Mouse (Mus musculus) liver, embryonic 15.5 days (tissue): ENCODE results near the gene Mecr. TPM values are rescaled to one million over a fixed set of nuclear protein-coding genes. Genes with fewer than 3 reads are reported as not detected.
A peak's percentile ranks its signal among the peaks of the same experiment; 100 is the strongest.

Experiments
- ATAC-seq: fragments of 200-750 bp; cut with Nextera tagmentation; 2 replicates; pipeline ENCODE4 v1.8.0; 2017; ENCODE audit warnings: moderate number of reproducible peaks, mild to moderate bottlenecking, moderate library complexity; ENCODE audit not compliant: insufficient read depth
- H3K27ac ChIP-seq: fragments of 300-500 bp; sonication (generic); replicated peaks from 2 replicates; pipeline ENCODE4 v1.5.1; 2015; ENCODE audit warnings: mild to moderate bottlenecking, inconsistent platforms
- H3K27me3 ChIP-seq: fragments of 300-500 bp; sonication (generic); 2 replicates; pipeline ENCODE4 v1.6.1; 2015; ENCODE audit warnings: mild to moderate bottlenecking, inconsistent platforms
- H3K36me3 ChIP-seq: fragments of 300-500 bp; sonication (generic); replicated peaks from 2 replicates; pipeline ENCODE4 v1.6.1; 2015; ENCODE audit warnings: moderate library complexity, mild to moderate bottlenecking, inconsistent platforms
- H3K4me1 ChIP-seq: fragments of 300-500 bp; sonication (generic); replicated peaks from 2 replicates; pipeline ENCODE4 v1.6.1; 2015; ENCODE audit warnings: inconsistent platforms
- H3K4me2 ChIP-seq: fragments of 300-500 bp; sonication (generic); 2 replicates; pipeline ENCODE4 v1.6.1; 2015; ENCODE audit warnings: moderate library complexity, mild to moderate bottlenecking, inconsistent platforms
- H3K4me3 ChIP-seq: fragments of 300-500 bp; sonication (generic); replicated peaks from 2 replicates; pipeline ENCODE4 v1.5.1; 2015; ENCODE audit warnings: mild to moderate bottlenecking, inconsistent platforms
- H3K9ac ChIP-seq: fragments of 300-500 bp; sonication (generic); 2 replicates; pipeline ENCODE4 v1.6.1; 2015; ENCODE audit warnings: moderate library complexity, mild to moderate bottlenecking, inconsistent platforms
- H3K9me3 ChIP-seq: fragments of 300-500 bp; sonication (generic); replicated peaks from 2 replicates; pipeline ENCODE4 v1.6.1; 2016; ENCODE audit warnings: inconsistent platforms
- WGBS: fragments of 180-500 bp; shearing (Covaris S2); methylation state at CpG from one replicate; pipeline ENCODE4 v1.1.7; 2015; ENCODE audit warnings: mixed read lengths; ENCODE audit not compliant: insufficient replicate concordance; 5-methylcytosine and 5-hydroxymethylcytosine counted together
- polyA plus RNA-seq: library from polyadenylated mRNA; unstranded; fragments of >200 nt; fragmentation: Nextera tagmentation; extraction: Ambion mirVana; gene quantifications from 2 replicates; pipeline ENCODE4 v1.2.1, GENCODE M21; 2015

The Mecr gene
- polyA plus RNA-seq, 1 experiment from 2014 or later: 34.0 TPM

- H3K9me3 ChIP-seq: no peaks in the 10 kb centered on the region
- peaks cover 66% of the 10 kb centered on the region for H3K4me1 ChIP-seq
- H3K27me3 ChIP-seq: no peaks in the 10 kb centered on the region
- H3K27ac ChIP-seq: peak overlapping the region; percentile 88
- peak; percentile 4; the same call in 1 of the 2 replicates for ATAC-seq
- H3K4me3 ChIP-seq: peak overlapping the region; percentile 99
- 5% methylated on average over 11 of the region's 11 CpGs for WGBS
- no peaks in the 10 kb centered on the region; the same call in 1 of the 2 replicates for H3K36me3 ChIP-seq
- H3K9ac ChIP-seq: peak overlapping the region; percentile 100
- H3K4me2 ChIP-seq: peak overlapping the region; percentile 78
Observed at GRCm38 (mm10) chr4:131872672-131873292, 29.5 kb downstream of the Mecr start.

DNA sequence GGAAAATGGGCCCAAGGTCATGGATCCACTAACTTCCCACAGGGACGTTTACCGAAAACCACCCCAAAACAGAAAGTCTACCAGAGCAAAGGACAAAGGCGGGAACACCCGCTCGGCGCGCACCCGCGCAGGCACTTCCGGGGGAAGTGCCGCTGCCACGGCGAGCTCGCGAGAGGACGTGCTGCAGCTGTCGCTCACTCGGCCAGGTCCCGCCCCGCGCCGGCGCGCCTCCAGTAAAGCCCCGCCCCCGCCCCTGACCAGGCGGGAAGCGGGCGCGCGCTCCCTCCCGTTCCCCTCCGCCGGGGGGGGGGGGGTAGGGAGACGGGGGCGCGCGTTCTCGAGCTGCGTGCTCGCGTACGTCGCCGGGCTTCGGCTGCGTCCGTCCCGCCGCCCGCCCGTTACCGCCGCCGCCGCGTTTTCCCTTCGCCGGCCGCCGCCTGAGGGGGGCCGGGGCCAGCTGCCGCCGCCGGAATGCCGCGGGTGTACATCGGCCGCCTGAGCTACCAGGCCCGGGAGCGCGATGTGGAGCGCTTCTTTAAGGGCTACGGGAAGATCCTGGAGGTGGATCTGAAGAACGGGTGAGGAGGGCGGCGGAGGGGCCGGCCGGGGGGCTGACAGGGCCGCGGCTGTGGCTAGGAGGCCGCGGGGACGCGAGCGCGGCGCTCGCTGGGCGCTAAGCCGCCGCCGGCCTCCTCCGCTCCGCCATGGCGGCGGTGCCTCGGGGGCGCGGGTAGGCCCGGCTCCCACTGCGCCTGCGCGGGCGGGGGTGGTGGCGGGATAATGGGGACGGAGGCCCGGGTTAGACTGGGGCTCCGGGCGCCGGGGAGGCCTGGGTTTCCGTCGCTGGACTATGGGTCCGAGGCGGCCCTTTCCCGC lies 30.3 kb downstream of the Mecr start, which contains the start of gene Srsf4:
Srsf4 (plus strand) TSS at position 325 of the 876 bp plus-strand sequence.
- Histone ChIP-seq H3K4me1 (peaks cover 66% of the 10 kb centered on the region), H3K27me3 (no peaks in the 10 kb centered on the region), H3K36me3 (no peaks in the 10 kb centered on the region), H3K9ac (peak within 1 kb of the TSS; percentile 100), H3K9me3 (no peaks in the 10 kb centered on the region), H3K4me3 (peak within 1 kb of the TSS; percentile 99), H3K4me2 (peak within 1 kb of the TSS; percentile 78), H3K27ac (peak within 1 kb of the TSS; percentile 97)
- WGBS: under 1% methylated on average over 111 of the region's 116 CpGs
- ATAC-seq: peak; percentile 91

- Histone ChIP-seq H3K36me3 (no peaks in the 10 kb centered on the region), H3K27me3 (no peaks in the 10 kb centered on the region), H3K9ac (peak overlapping the region; percentile 100), H3K9me3 (no peaks in the 10 kb centered on the region), H3K4me2 (peak overlapping the region; percentile 78), H3K4me3 (peak overlapping the region; percentile 99), H3K4me1 (peaks cover 61% of the 10 kb centered on the region), H3K27ac (peak overlapping the region; percentile 97)
- peak; percentile 14 for ATAC-seq
- under 1% methylated on average over 20 of the region's 20 CpGs for WGBS
Observed at GRCm38 (mm10) chr4:131874169-131874536, 30.9 kb downstream of the Mecr start.

- H3K36me3 ChIP-seq: no peaks in the 10 kb centered on the region
- peak overlapping the region; percentile 78 for H3K4me2 ChIP-seq
- H3K4me1 ChIP-seq: peaks cover 60% of the 10 kb centered on the region
- H3K4me3 ChIP-seq: peak overlapping the region; percentile 99
- ATAC-seq: no peak
- WGBS: 1% methylated on average over 11 of the region's 11 CpGs
- H3K27ac ChIP-seq: peak overlapping the region; percentile 97
- H3K9me3 ChIP-seq: no peaks in the 10 kb centered on the region
- H3K27me3 ChIP-seq: no peaks in the 10 kb centered on the region
- peak overlapping the region; percentile 100 for H3K9ac ChIP-seq
Observed at GRCm38 (mm10) chr4:131874567-131874966, 31.3 kb downstream of the Mecr start.

DNA sequence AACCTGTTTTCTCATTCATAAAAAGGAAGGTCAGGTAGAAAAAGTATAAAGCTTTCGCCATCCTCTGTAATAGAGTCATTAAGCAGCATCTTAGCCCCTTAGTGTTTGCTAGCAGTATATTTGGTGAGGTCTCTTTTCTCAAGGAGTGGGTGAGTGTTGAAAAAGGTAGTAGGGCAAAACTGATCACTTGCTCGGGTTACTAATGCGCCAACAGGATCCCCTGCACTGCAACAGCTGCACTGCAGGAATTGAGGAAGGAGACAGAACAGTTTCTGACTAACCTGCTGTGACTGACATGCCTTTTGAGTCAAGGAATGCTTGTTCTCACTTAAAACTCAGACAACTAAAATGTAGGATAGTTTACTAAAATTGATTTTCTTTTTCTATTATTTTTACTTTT lies 32.0 kb downstream of the Mecr start:
- H3K4me3 ChIP-seq: peak overlapping the region; percentile 99
- H3K27me3 ChIP-seq: no peaks in the 10 kb centered on the region
- WGBS: 24% methylated on average over 3 of the region's 3 CpGs
- H3K27ac ChIP-seq: peak overlapping the region; percentile 97; the same call in 1 of the 2 replicates
- no peaks in the 10 kb centered on the region for H3K9me3 ChIP-seq
- no peak for ATAC-seq
- H3K36me3 ChIP-seq: no peaks in the 10 kb centered on the region
- H3K4me1 ChIP-seq: peaks cover 60% of the 10 kb centered on the region
- H3K9ac ChIP-seq: peak overlapping the region; percentile 100
- H3K4me2 ChIP-seq: peak overlapping the region; percentile 78

GRCm38 (mm10) chr4:131876836-131877235 lies 33.6 kb downstream of the Mecr start:
- Histone ChIP-seq H3K27me3 (no peaks in the 10 kb centered on the region), H3K27ac (no peak overlapping the region), H3K9ac (no peak overlapping the region), H3K4me3 (no peak overlapping the region), H3K9me3 (no peaks in the 10 kb centered on the region), H3K4me2 (no peak overlapping the region), H3K4me1 (peaks cover 62% of the 10 kb centered on the region), H3K36me3 (no peaks in the 10 kb centered on the region)
- WGBS: 59% methylated on average over 2 of the region's 2 CpGs
- ATAC-seq: no peak

GRCm38 (mm10) chr4:131879692-131880091 lies 36.4 kb downstream of the Mecr start:
- no peak overlapping the region for H3K27ac ChIP-seq
- no peak overlapping the region for H3K9ac ChIP-seq
- H3K36me3 ChIP-seq: peaks cover 13% of the 10 kb centered on the region
- H3K9me3 ChIP-seq: no peaks in the 10 kb centered on the region
- no peaks in the 10 kb centered on the region for H3K27me3 ChIP-seq
- H3K4me2 ChIP-seq: no peak overlapping the region
- peaks cover 64% of the 10 kb centered on the region for H3K4me1 ChIP-seq
- no peak overlapping the region for H3K4me3 ChIP-seq
- WGBS: 67% methylated on average over 1 of the region's 1 CpGs
- ATAC-seq: no peak

GRCm38 (mm10) chr4:131881306-131881705 lies 38.0 kb downstream of the Mecr start:
- no peaks in the 10 kb centered on the region for H3K27me3 ChIP-seq
- peaks cover 53% of the 10 kb centered on the region for H3K4me1 ChIP-seq
- peaks cover 29% of the 10 kb centered on the region for H3K36me3 ChIP-seq
- 82% methylated on average over 7 of the region's 7 CpGs for WGBS
- H3K9ac ChIP-seq: no peak overlapping the region
- H3K4me2 ChIP-seq: no peak overlapping the region
- H3K4me3 ChIP-seq: no peak overlapping the region
- ATAC-seq: no peak
- no peak overlapping the region for H3K27ac ChIP-seq
- no peaks in the 10 kb centered on the region for H3K9me3 ChIP-seq

- WGBS: 72% methylated on average over 6 of the region's 6 CpGs
- no peak for ATAC-seq
- Histone ChIP-seq H3K9ac (no peak overlapping the region), H3K4me1 (peaks cover 51% of the 10 kb centered on the region), H3K27me3 (no peaks in the 10 kb centered on the region), H3K27ac (no peak overlapping the region), H3K36me3 (peaks cover 50% of the 10 kb centered on the region), H3K4me3 (no peak overlapping the region), H3K9me3 (no peaks in the 10 kb centered on the region), H3K4me2 (no peak overlapping the region)
Observed at GRCm38 (mm10) chr4:131883571-131883970, 40.3 kb downstream of the Mecr start.

- Histone ChIP-seq H3K27ac (no peak overlapping the region), H3K36me3 (peaks cover 68% of the 10 kb centered on the region), H3K4me3 (no peak overlapping the region), H3K4me1 (peaks cover 54% of the 10 kb centered on the region), H3K27me3 (no peaks in the 10 kb centered on the region), H3K9ac (no peak overlapping the region), H3K9me3 (no peaks in the 10 kb centered on the region), H3K4me2 (no peak overlapping the region)
- no peak for ATAC-seq
- 84% methylated on average over 6 of the region's 6 CpGs for WGBS
Observed at GRCm38 (mm10) chr4:131885376-131885775, 42.1 kb downstream of the Mecr start.

DNA sequence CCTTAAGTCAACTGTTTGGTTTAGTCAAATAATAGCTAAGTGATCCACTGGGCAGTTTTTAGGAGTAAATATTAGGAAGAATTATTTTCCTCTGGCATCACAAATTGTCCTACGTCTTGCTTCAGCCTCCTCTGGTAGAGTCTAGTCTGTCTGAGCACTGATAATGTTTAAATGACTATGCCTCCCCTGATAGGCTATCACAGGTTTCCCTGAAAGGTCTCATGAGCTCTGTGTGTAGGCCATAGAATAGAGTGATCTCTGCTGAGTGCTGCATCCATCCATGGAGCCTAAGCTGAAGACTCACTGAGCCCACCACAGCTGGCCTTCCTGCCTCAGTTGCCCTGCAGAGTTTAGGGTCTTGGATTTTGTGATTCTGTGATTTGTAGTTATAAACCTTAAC lies 45.3 kb downstream of the Mecr start:
- no peak overlapping the region for H3K9ac ChIP-seq
- H3K36me3 ChIP-seq: peaks cover 96% of the 10 kb centered on the region
- H3K9me3 ChIP-seq: no peaks in the 10 kb centered on the region
- H3K4me2 ChIP-seq: no peak overlapping the region
- 17% methylated on average over 1 of the region's 1 CpGs for WGBS
- ATAC-seq: peak; percentile 62
- peaks cover 36% of the 10 kb centered on the region for H3K4me1 ChIP-seq
- H3K27ac ChIP-seq: no peak overlapping the region; the same call in 1 of the 2 replicates
- H3K27me3 ChIP-seq: no peaks in the 10 kb centered on the region
- no peak overlapping the region for H3K4me3 ChIP-seq
